Mouse (Mus musculus) hindbrain, embryonic 12.5 days (tissue): ENCODE measurements around the gene Pygl. TPM values are rescaled to one million over a fixed set of nuclear protein-coding genes. Genes with fewer than 3 reads are reported as not detected.

Experiments
- ATAC-seq: fragments of 200-750 bp; cut with Nextera tagmentation; 2 replicates; pipeline ENCODE4 v1.8.0; 2017; ENCODE audit warnings: moderate TSS enrichment; ENCODE audit not compliant: low FRiP score
- H3K27ac ChIP-seq: fragments of 300-500 bp; sonication (generic); 2 replicates; pipeline ENCODE4 v1.5.1; 2016; ENCODE audit warnings: mild to moderate bottlenecking
- H3K27me3 ChIP-seq: fragments of 300-500 bp; sonication (generic); 2 replicates; pipeline ENCODE4 v1.6.1; 2016; ENCODE audit warnings: mild to moderate bottlenecking
- H3K36me3 ChIP-seq: fragments of 300-500 bp; sonication (generic); 2 replicates; pipeline ENCODE4 v1.6.1; 2016; ENCODE audit warnings: mild to moderate bottlenecking
- H3K4me1 ChIP-seq: fragments of 300-500 bp; sonication (generic); 2 replicates; pipeline ENCODE4 v1.6.1; 2016
- H3K4me2 ChIP-seq: fragments of 300-500 bp; sonication (generic); replicated peaks from 2 replicates; pipeline ENCODE4 v1.6.1; 2016; ENCODE audit warnings: mild to moderate bottlenecking
- H3K4me3 ChIP-seq: fragments of 300-500 bp; sonication (generic); 2 replicates; pipeline ENCODE4 v1.5.1; 2016; ENCODE audit warnings: mild to moderate bottlenecking
- H3K9ac ChIP-seq: fragments of 300-500 bp; sonication (generic); 2 replicates; pipeline ENCODE4 v1.6.1; 2016; ENCODE audit warnings: mild to moderate bottlenecking, moderate library complexity
- H3K9me3 ChIP-seq: fragments of 300-500 bp; sonication (generic); replicated peaks from 2 replicates; pipeline ENCODE4 v1.6.1; 2016; ENCODE audit warnings: mild to moderate bottlenecking
- WGBS: fragments of 180-500 bp; shearing (Covaris S2); methylation state at CpG from one replicate; pipeline ENCODE4 v1.1.7; 2016; 5-methylcytosine and 5-hydroxymethylcytosine counted together
- polyA plus RNA-seq: library from polyadenylated mRNA; unstranded; fragments of >200 nt; fragmentation: Nextera tagmentation; extraction: Ambion mirVana; gene quantifications from 2 replicates; pipeline ENCODE4 v1.2.1, GENCODE M21; 2016

Gene Pygl
- polyA plus RNA-seq = 7.0 and 7.6 TPM in 2 replicates

DNA sequence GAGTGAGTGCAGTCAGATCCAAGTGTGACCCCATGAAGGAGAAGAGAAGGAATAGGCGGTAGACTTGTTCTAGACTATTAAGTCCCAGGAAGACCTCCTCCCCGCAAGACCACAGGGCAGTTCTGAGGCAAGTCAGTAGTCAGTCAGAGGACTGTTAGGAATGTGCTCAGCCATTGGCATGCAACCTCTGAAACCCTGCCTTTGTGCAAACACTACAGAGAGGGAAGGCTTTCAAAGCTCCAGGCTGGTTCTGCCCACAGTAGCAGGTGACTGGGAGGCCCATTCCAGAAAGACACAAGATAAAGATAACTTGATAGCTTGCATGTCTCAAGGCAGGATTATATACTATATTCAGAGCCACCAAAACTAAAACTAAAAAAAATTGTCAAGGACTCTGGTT, at the start of gene Pygl:
TSS of gene Pygl (minus strand) at position 195 of the 400 bp plus-strand sequence.
- 81% methylated on average over 2 of the region's 2 CpGs for WGBS
- H3K9me3 ChIP-seq = no peaks in the 10 kb centered on the region
- no peak within 1 kb of the TSS for H3K4me3 ChIP-seq
- no peaks in the 10 kb centered on the region for H3K36me3 ChIP-seq
- ATAC-seq = no peak
- H3K9ac ChIP-seq = no peak within 1 kb of the TSS
- no peak within 1 kb of the TSS for H3K27ac ChIP-seq
- no peak within 1 kb of the TSS for H3K4me2 ChIP-seq
- peaks cover 19% of the 10 kb centered on the region for H3K4me1 ChIP-seq
- peaks cover 11% of the 10 kb centered on the region for H3K27me3 ChIP-seq

- WGBS = 96% methylated on average over 2 of the region's 2 CpGs
- ATAC-seq = no peak
- H3K9ac ChIP-seq = no peak overlapping the region
- H3K36me3 ChIP-seq = no peaks in the 10 kb centered on the region
- no peak overlapping the region for H3K27ac ChIP-seq
- no peaks in the 10 kb centered on the region for H3K27me3 ChIP-seq
- no peak overlapping the region for H3K4me2 ChIP-seq
- no peaks in the 10 kb centered on the region for H3K9me3 ChIP-seq
- H3K4me3 ChIP-seq = no peak overlapping the region
- H3K4me1 ChIP-seq = peaks cover 4% of the 10 kb centered on the region; the same call in 1 of the 2 replicates
Measured at GRCm38 (mm10) chr12:70280930-70281329, 49.6 kb upstream of the Pygl start.

- no peak overlapping the region for H3K27ac ChIP-seq
- WGBS = 82% methylated on average over 10 of the region's 10 CpGs
- H3K27me3 ChIP-seq = no peaks in the 10 kb centered on the region
- H3K9ac ChIP-seq = no peak overlapping the region
- ATAC-seq = no peak
- peaks cover 6% of the 10 kb centered on the region; the same call in 1 of the 2 replicates for H3K4me1 ChIP-seq
- H3K36me3 ChIP-seq = no peaks in the 10 kb centered on the region
- H3K4me2 ChIP-seq = no peak overlapping the region
- no peak overlapping the region for H3K4me3 ChIP-seq
- H3K9me3 ChIP-seq = no peaks in the 10 kb centered on the region
Measured at GRCm38 (mm10) chr12:70280381-70280780, 49.1 kb upstream of the Pygl start.

DNA sequence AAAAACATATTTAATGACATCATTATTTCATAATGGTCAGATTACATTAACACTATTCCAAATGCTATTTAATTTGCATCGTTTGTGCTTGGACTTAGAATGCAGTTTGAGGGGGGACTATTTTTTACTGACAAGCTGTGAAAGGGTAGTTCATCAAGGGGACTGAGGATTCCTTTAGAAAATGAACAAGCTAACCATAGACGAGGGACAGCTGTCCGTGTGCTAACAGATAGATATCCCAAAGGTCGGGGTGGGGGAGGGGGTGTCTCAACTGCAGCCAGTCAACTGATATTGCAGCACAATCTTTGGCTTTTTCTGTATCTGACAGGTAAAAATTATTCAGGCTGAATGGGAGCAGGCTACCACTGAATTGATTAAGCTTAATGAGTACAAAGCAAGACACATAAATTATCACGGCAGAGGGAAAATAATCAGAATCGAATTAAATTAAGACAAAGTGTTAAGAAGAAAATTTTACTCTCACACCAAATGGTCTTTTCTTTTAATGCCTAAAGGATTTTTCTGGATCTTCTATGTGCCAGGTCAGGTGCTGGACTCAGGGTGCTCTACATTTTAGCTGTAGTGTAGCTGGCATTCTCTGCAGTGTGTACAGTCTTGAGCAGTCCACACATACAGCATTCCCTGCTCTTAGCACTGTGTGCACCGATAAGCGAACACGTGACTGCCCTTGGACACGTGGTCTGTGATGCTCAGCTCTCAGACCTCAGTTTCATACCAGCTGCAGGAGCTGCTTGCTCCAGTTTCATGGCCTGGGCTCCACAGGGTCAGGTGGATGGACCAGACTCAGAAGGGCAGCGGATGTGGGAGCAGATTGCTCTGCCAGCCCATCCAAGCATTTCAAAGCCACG, 46.0 kb upstream of the Pygl start:
- no peaks in the 10 kb centered on the region for H3K9me3 ChIP-seq
- H3K27ac ChIP-seq = no peak overlapping the region
- 69% methylated on average over 12 of the region's 12 CpGs for WGBS
- peaks cover 6% of the 10 kb centered on the region; the same call in 1 of the 2 replicates for H3K4me1 ChIP-seq
- no peak for ATAC-seq
- 0 out of 2 replicates have a peak, but pooled peaks cover 2% of the 10 kb centered on the region for H3K36me3 ChIP-seq
- H3K4me2 ChIP-seq = no peak overlapping the region
- no peaks in the 10 kb centered on the region for H3K27me3 ChIP-seq
- H3K9ac ChIP-seq = no peak overlapping the region
- no peak overlapping the region for H3K4me3 ChIP-seq

DNA sequence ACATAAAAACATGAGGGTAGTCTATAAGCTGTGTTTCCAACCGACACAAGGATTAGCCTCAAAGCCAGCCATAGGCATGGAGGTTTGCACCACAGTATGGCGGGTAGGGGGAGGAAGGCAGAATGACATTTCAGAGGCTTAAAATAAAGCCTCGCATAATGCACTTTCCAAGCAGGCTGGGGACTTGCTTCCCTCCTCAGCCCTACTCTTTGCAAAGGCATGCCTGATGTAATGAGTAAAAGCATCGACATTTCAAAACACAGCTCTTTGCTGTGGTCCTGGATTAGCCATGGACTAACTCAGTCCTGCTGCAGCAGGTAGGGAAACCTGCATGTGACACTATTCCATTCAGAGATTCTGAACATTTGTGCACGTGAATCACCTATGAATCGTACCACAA, 38.4 kb upstream of the Pygl start:
- H3K9ac ChIP-seq = no peak overlapping the region
- H3K27ac ChIP-seq = no peak overlapping the region
- H3K27me3 ChIP-seq = no peaks in the 10 kb centered on the region
- H3K36me3 ChIP-seq = 0 out of 2 replicates have a peak, but pooled peaks cover 18% of the 10 kb centered on the region
- H3K4me3 ChIP-seq = no peak overlapping the region
- no peak for ATAC-seq
- 80% methylated on average over 6 of the region's 6 CpGs for WGBS
- no peaks in the 10 kb centered on the region for H3K9me3 ChIP-seq
- peaks cover 6% of the 10 kb centered on the region; the same call in 1 of the 2 replicates for H3K4me1 ChIP-seq
- no peak overlapping the region for H3K4me2 ChIP-seq

DNA sequence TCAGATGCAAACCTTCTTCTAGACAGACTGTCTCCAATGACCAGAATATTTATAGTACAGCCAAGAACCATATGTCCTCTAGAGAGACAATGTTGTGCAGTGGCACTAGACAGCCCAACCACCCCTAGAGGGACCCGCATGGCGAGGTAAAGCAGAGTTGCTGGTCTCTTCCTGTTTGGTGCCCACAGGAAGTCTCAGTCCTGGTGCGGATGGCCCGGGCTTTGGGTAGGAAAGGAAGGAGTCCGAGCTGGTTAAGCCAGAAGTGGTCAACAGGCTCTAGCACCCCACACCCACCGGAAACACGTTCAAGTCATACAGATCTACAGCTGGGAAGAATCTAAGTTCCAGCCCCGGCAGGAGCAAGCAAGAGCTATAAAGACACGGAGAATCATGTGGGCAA, 36.0 kb upstream of the Pygl start:
- no peak for ATAC-seq
- Histone ChIP-seq H3K9me3 (no peaks in the 10 kb centered on the region), H3K36me3 (peaks cover 19% of the 10 kb centered on the region; the same call in 1 of the 2 replicates), H3K27me3 (no peaks in the 10 kb centered on the region), H3K4me2 (no peak overlapping the region), H3K4me3 (no peak overlapping the region), H3K9ac (no peak overlapping the region), H3K27ac (no peak overlapping the region), H3K4me1 (peaks cover 6% of the 10 kb centered on the region; the same call in 1 of the 2 replicates)
- 79% methylated on average over 9 of the region's 9 CpGs for WGBS

- no peak for ATAC-seq
- no peak overlapping the region for H3K4me2 ChIP-seq
- H3K27ac ChIP-seq = no peak overlapping the region
- 36% methylated on average over 8 of the region's 8 CpGs for WGBS
- H3K27me3 ChIP-seq = no peaks in the 10 kb centered on the region
- no peak overlapping the region for H3K9ac ChIP-seq
- peaks cover 17% of the 10 kb centered on the region; the same call in 1 of the 2 replicates for H3K36me3 ChIP-seq
- peaks cover 6% of the 10 kb centered on the region; the same call in 1 of the 2 replicates for H3K4me1 ChIP-seq
- H3K4me3 ChIP-seq = no peak overlapping the region
- no peaks in the 10 kb centered on the region for H3K9me3 ChIP-seq
Measured at GRCm38 (mm10) chr12:70266494-70266931, 35.2 kb upstream of the Pygl start.

GRCm38 (mm10) chr12:70263721-70264120, 32.4 kb upstream of the Pygl start:
- H3K27ac ChIP-seq = no peak overlapping the region
- 14% methylated on average over 7 of the region's 7 CpGs for WGBS
- no peak overlapping the region for H3K4me3 ChIP-seq
- H3K9me3 ChIP-seq = no peaks in the 10 kb centered on the region
- H3K9ac ChIP-seq = no peak overlapping the region
- H3K4me1 ChIP-seq = peaks cover 6% of the 10 kb centered on the region; the same call in 1 of the 2 replicates
- peaks cover 17% of the 10 kb centered on the region; the same call in 1 of the 2 replicates for H3K36me3 ChIP-seq
- H3K4me2 ChIP-seq = no peak overlapping the region
- no peak for ATAC-seq
- H3K27me3 ChIP-seq = no peaks in the 10 kb centered on the region

DNA sequence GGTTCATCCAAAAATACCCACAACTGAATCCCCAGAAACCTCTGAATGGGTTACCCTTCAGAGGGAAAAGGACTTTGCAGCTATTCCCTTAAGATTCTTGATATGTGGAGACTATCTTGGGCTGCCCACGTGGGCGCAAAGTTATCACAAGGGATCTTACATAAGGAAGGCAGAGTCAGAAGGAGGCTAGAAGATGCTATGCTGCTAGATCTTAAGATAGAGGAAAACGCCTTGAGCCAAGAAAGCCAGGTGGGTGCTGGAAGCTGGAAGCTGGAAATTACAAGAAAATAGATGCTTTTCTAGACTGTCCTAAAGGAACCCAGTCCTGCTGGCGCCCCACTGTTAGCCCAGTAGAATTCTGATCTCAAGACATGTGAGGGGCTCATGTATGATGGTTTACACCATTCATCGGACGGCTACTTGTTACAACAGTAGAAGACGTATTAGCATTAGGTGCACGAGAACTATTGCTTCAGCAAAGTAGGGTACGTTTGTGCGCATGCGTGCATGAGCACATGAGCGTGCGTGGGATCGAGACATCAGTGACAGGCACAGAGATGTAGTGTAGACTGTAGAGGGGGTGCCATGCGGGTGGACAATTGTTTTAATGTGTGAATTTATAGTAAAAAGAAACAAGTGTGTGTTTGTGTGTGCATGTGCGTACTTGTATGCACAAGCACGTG, 31.1 kb upstream of the Pygl start:
- ATAC-seq = no peak
- WGBS = 94% methylated on average over 17 of the region's 17 CpGs

DNA sequence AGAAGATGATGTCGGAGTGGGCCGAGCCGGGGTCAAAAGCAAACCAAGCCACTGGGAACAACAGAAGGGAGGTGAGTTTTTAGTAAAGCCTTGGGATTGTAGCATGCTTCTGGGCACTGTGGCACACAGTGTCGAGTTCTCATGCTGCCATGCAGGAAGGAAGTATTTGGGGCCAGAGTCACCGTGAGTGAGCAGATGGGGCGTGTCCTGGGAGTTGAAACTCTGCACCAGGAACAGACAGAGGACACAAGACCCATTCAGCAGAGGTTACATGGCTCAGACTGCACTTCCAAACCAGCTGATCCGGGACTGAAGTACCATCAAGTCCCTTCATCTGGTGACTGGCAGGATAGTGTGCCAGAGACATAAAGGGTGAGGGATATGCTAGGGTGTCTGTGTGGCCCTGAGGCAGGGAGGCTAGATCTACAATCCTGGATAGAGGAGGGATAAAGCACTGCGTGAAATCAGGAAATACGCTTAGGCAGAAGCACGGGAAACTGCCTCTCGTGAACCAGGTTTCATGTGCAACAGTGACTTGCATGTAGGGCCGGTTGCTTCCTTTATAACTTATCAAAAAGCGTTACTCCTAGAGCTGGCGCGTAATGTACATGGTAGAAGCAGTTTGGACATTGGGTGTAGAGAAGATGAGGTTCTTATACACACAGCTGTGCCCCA, 20.1 kb upstream of the Pygl start:
- Histone ChIP-seq H3K27me3 (no peaks in the 10 kb centered on the region), H3K4me2 (no peak overlapping the region), H3K9me3 (no peaks in the 10 kb centered on the region), H3K4me3 (no peak overlapping the region), H3K4me1 (peaks cover 24% of the 10 kb centered on the region), H3K36me3 (no peaks in the 10 kb centered on the region), H3K9ac (no peak overlapping the region), H3K27ac (no peak overlapping the region)
- WGBS = 77% methylated on average over 15 of the region's 15 CpGs
- ATAC-seq = no peak

More for the DNA sequence above, 31.1 kb upstream of the Pygl start:
- no peak overlapping the region for H3K4me2 ChIP-seq
- no peak overlapping the region for H3K9ac ChIP-seq
- no peaks in the 10 kb centered on the region for H3K27me3 ChIP-seq
- no peak overlapping the region for H3K27ac ChIP-seq
- no peaks in the 10 kb centered on the region for H3K9me3 ChIP-seq
- peaks cover 6% of the 10 kb centered on the region; the same call in 1 of the 2 replicates for H3K4me1 ChIP-seq
- H3K4me3 ChIP-seq = no peak overlapping the region
- peaks cover 11% of the 10 kb centered on the region; the same call in 1 of the 2 replicates for H3K36me3 ChIP-seq

- Histone ChIP-seq H3K36me3 (no peaks in the 10 kb centered on the region), H3K4me2 (no peak overlapping the region), H3K9ac (no peak overlapping the region), H3K9me3 (no peaks in the 10 kb centered on the region), H3K27me3 (no peaks in the 10 kb centered on the region), H3K27ac (no peak overlapping the region; the same call in 1 of the 2 replicates), H3K4me3 (no peak overlapping the region), H3K4me1 (peaks cover 24% of the 10 kb centered on the region)
- no peak for ATAC-seq
- 74% methylated on average over 10 of the region's 10 CpGs for WGBS
Measured at GRCm38 (mm10) chr12:70249616-70250157, 18.4 kb upstream of the Pygl start.
